8 mouse cellular contexts compared by ENCODE assay signal in genomic region chr10:79958140-79958816, GRCm38 (mm10). TPM values are rescaled to one million over a fixed set of nuclear protein-coding genes. Genes with fewer than 3 reads are reported as not detected.
DNase-seq lines count a peak whose midpoint lies in the region; ATAC-seq lines count a peak whose summit lies in the region.

No protein-coding gene starts in this region.

- H3K9ac ChIP-seq in intestine, embryonic 14.5 days (ENCODE audit: low read length): no peak overlapping the region
- H3K9ac ChIP-seq in midbrain, embryonic 12.5 days (replicated peaks): no peak overlapping the region

- 0 out of 2 replicates have a peak overlapping the region, but pooled peaks have one; percentile 25 for H3K4me2 ChIP-seq in intestine, embryonic 14.5 days (ENCODE audit: low read length)
- peak overlapping the region; percentile 1; the same call in 1 of the 2 replicates for H3K4me2 ChIP-seq in midbrain, embryonic 12.5 days (replicated peaks)

- H3K4me3 ChIP-seq in intestine, embryonic 14.5 days (ENCODE audit: low read depth, low read length): no peak overlapping the region
- no peak overlapping the region for H3K4me3 ChIP-seq in midbrain, embryonic 12.5 days

- ATAC-seq in intestine, embryonic 14.5 days (replicated peaks; ENCODE audit: low FRiP score, low TSS enrichment, low read depth): no peak
- ATAC-seq in midbrain, embryonic 12.5 days (ENCODE audit: low FRiP score, low read depth): no peak

- H3K27ac ChIP-seq in intestine, embryonic 14.5 days (ENCODE audit: low read depth): no peak overlapping the region
- H3K27ac ChIP-seq in midbrain, embryonic 12.5 days (replicated peaks): no peak overlapping the region

- 8% methylated on average over 21 of the region's 21 CpGs for WGBS in intestine, embryonic 14.5 days
- WGBS in midbrain, embryonic 12.5 days: 12% methylated on average over 21 of the region's 21 CpGs

- intact Hi-C loops in left cerebral cortex, postnatal 36 days (cut with DNase I): loop anchor here (1.0 to 5.0 kb wide), 2 partner anchors 33 to 126 kb away; no protein-coding TSS in a partner anchor

- H3K4me1 ChIP-seq in intestine, embryonic 14.5 days (replicated peaks; ENCODE audit: control insufficient read depth, insufficient read depth, low read length): peaks cover 6% of the 10 kb centered on the region
- H3K4me1 ChIP-seq in midbrain, embryonic 12.5 days: peaks cover 11% of the 10 kb centered on the region

- H3K36me3 ChIP-seq in intestine, embryonic 14.5 days (ENCODE audit: control insufficient read depth, insufficient read depth, low read length): peaks cover 16% of the 10 kb centered on the region
- H3K36me3 ChIP-seq in midbrain, embryonic 12.5 days: peaks cover 22% of the 10 kb centered on the region

- no peaks in the 10 kb centered on the region for H3K9me3 ChIP-seq in intestine, embryonic 14.5 days (ENCODE audit: control insufficient read depth, low read length)
- no peaks in the 10 kb centered on the region for H3K9me3 ChIP-seq in midbrain, embryonic 12.5 days

- peak; percentile 77 to 78 for DNase-seq in left cerebral cortex, adult 18-20 months (ENCODE audit: low spot score in 2 of 2)
- DNase-seq in left cerebral cortex, adult 11 months (ENCODE audit: low spot score): no peak
- DNase-seq in cerebellum, postnatal 14 days: peak; percentile 85 to 91
- DNase-seq in gastrocnemius, adult 8-10 months (ENCODE audit: low spot score in 2 of 2): peak; percentile 63 to 67
- peak; percentile 85 for DNase-seq in intestine, embryonic 14.5 days (ENCODE audit: low spot score)
- DNase-seq in left cerebral cortex, postnatal 36 days (ENCODE audit: low spot score in 2 of 2): peak; percentile 65
- peak; percentile 58 for DNase-seq in spleen, adult 12 weeks (ENCODE audit: low spot score)

- H3K27me3 ChIP-seq in intestine, embryonic 14.5 days (replicated peaks; ENCODE audit: control insufficient read depth, insufficient read depth, low read length): no peaks in the 10 kb centered on the region
- no peaks in the 10 kb centered on the region for H3K27me3 ChIP-seq in midbrain, embryonic 12.5 days

RNA-seq across cellular contexts. Expression of gene Wdr18, which starts 1.7 kb away (rescaled TPM):
- 10 to 100 TPM; 45.3 to 46.5 TPM for total RNA-seq in left cerebral cortex, adult 18-20 months (2021)
- 10 to 100 TPM; 20.1 to 26.7 (median 23.0) TPM for total RNA-seq in gastrocnemius, adult 8-10 months (2022)
- 126 and 134 TPM in 2 replicates for polyA plus RNA-seq in intestine, embryonic 14.5 days (2014; fragmentation: Nextera tagmentation; extraction: Ambion mirVana)
- total RNA-seq in left cerebral cortex, postnatal 36 days (2021): 10 to 100 TPM; 44.2 to 46.3 TPM
- polyA plus RNA-seq in midbrain, embryonic 12.5 days (2016; fragmentation: Nextera tagmentation; extraction: Ambion mirVana): 90.4 and 97.0 TPM in 2 replicates

RNA-seq across cellular contexts. Expression of gene Grin3b, which starts 12.2 kb away (rescaled TPM):
- total RNA-seq in left cerebral cortex, adult 18-20 months (2021): under 1 TPM; 0.14 to 0.16 TPM
- under 1 TPM; 0.13 to 0.52 (median 0.36) TPM for total RNA-seq in gastrocnemius, adult 8-10 months (2022)
- polyA plus RNA-seq in intestine, embryonic 14.5 days (2014; fragmentation: Nextera tagmentation; extraction: Ambion mirVana): 0.23 and 0.28 TPM in 2 replicates
- under 1 TPM in 1 of 2 experiments, not detected in 1; 0.10 TPM for total RNA-seq in left cerebral cortex, postnatal 36 days (2021)
- polyA plus RNA-seq in midbrain, embryonic 12.5 days (2016; fragmentation: Nextera tagmentation; extraction: Ambion mirVana): 0.39 and 0.54 TPM in 2 replicates

RNA-seq across cellular contexts. Expression of gene Tmem259, which starts 25.9 kb away (rescaled TPM):
- total RNA-seq in left cerebral cortex, adult 18-20 months (2021): 100 to 1,000 TPM; 112 to 113 TPM
- 10 to 100 TPM; 67.9 to 81.4 (median 74.4) TPM for total RNA-seq in gastrocnemius, adult 8-10 months (2022)
- polyA plus RNA-seq in intestine, embryonic 14.5 days (2014; fragmentation: Nextera tagmentation; extraction: Ambion mirVana): 14.4 and 17.5 TPM in 2 replicates
- 100 to 1,000 TPM; 122 TPM for total RNA-seq in left cerebral cortex, postnatal 36 days (2021)
- polyA plus RNA-seq in midbrain, embryonic 12.5 days (2016; fragmentation: Nextera tagmentation; extraction: Ambion mirVana): 19.3 and 20.9 TPM in 2 replicates

RNA-seq across cellular contexts. Expression of gene Cnn2, which starts 30.1 kb away (rescaled TPM):
- total RNA-seq in left cerebral cortex, adult 18-20 months (2021): 1 to 10 TPM; 6.7 to 8.0 TPM
- 1 to 10 TPM; 2.7 to 5.3 (median 4.3) TPM for total RNA-seq in gastrocnemius, adult 8-10 months (2022)
- 320 and 368 TPM in 2 replicates for polyA plus RNA-seq in intestine, embryonic 14.5 days (2014; fragmentation: Nextera tagmentation; extraction: Ambion mirVana)
- total RNA-seq in left cerebral cortex, postnatal 36 days (2021): 1 to 10 TPM; 4.7 to 7.6 TPM
- 109 and 168 TPM in 2 replicates for polyA plus RNA-seq in midbrain, embryonic 12.5 days (2016; fragmentation: Nextera tagmentation; extraction: Ambion mirVana)

RNA-seq across cellular contexts. Expression of gene Arid3a, which starts 31.4 kb away (rescaled TPM):
- 1 to 10 TPM; 5.6 to 7.2 TPM for total RNA-seq in left cerebral cortex, adult 18-20 months (2021)
- total RNA-seq in gastrocnemius, adult 8-10 months (2022): 1 to 10 TPM; 1.5 to 2.3 (median 2.1) TPM
- polyA plus RNA-seq in intestine, embryonic 14.5 days (2014; fragmentation: Nextera tagmentation; extraction: Ambion mirVana): 12.7 and 14.4 TPM in 2 replicates
- 1 to 10 TPM; 6.3 to 6.5 TPM for total RNA-seq in left cerebral cortex, postnatal 36 days (2021)
- 4.0 and 5.6 TPM in 2 replicates for polyA plus RNA-seq in midbrain, embryonic 12.5 days (2016; fragmentation: Nextera tagmentation; extraction: Ambion mirVana)
